Mouse (Mus musculus) ES-Bruce4 (cell line): ENCODE results near the gene Rhod.

Experiments
- EP300 ChIP-seq: IDR thresholded peaks from 2 replicates; pipeline ENCODE4 v1.6.1; 2011; ENCODE audit warnings: low read depth, low read length; ENCODE audit not compliant: insufficient read depth
- POLR2A ChIP-seq: IDR thresholded peaks from one replicate; pipeline ENCODE4 v1.8.1; 2011; ENCODE audit warnings: low read length; ENCODE audit not compliant: insufficient read depth

- TF ChIP-seq POLR2A (no peak), EP300 (no peak)
Observed at GRCm38 (mm10) chr19:4436254-4436653, 3.0 kb downstream of the Rhod start.
